Mouse (Mus musculus) thymus, adult 18-20 months (tissue): ENCODE data around the gene Mcat.

Experiments
- DNase-seq, 2 experiments: peaks; one replicate each; pipeline ENCODE4 v3.0.0; 2022; ENCODE audit warnings: mixed read lengths in 2 of 2

Mcat gene

GRCm38 (mm10) chr15:83563327-83563856 lies at the start of gene Mcat, which contains the start of gene Tspo:
Mcat (minus strand) TSS chr15:83563787.
Tspo (plus strand) TSS chr15:83563592.
- DNase-seq: peak; percentile 61 to 71

GRCm38 (mm10) chr15:83607115-83607802 lies 43.7 kb upstream of the Mcat start:
- DNase-seq: peak; percentile 51 to 60

GRCm38 (mm10) chr15:83606700-83607099 lies 43.1 kb upstream of the Mcat start:
- no peak for DNase-seq

GRCm38 (mm10) chr15:83606216-83606615 lies 42.6 kb upstream of the Mcat start:
- DNase-seq: no peak

GRCm38 (mm10) chr15:83603426-83603825 lies 39.8 kb upstream of the Mcat start:
- no peak for DNase-seq

GRCm38 (mm10) chr15:83603046-83603396 lies 39.4 kb upstream of the Mcat start:
- DNase-seq: no peak

- DNase-seq: peak; percentile 75 to 90
These were observed 38.9 kb upstream of the Mcat start for GRCm38 (mm10) chr15:83602372-83603045.

GRCm38 (mm10) chr15:83601185-83601584 lies 37.6 kb upstream of the Mcat start:
- DNase-seq: peak; percentile 36 to 61

GRCm38 (mm10) chr15:83596833-83597232 lies 33.2 kb upstream of the Mcat start:
- DNase-seq: no peak

GRCm38 (mm10) chr15:83595364-83595711 lies 31.8 kb upstream of the Mcat start:
- DNase-seq: no peak

GRCm38 (mm10) chr15:83594513-83595363 lies 31.2 kb upstream of the Mcat start, which contains the start of gene Ttll12:
Ttll12 (minus strand) TSS chr15:83595157.
- DNase-seq: peak; percentile 80 to 83

- DNase-seq: no peak
These were observed 30.3 kb upstream of the Mcat start for GRCm38 (mm10) chr15:83593702-83594512.

GRCm38 (mm10) chr15:83593189-83593585 lies 29.6 kb upstream of the Mcat start:
- DNase-seq: no peak

- DNase-seq: no peak
These were observed 28.9 kb upstream of the Mcat start for GRCm38 (mm10) chr15:83592260-83593188.

GRCm38 (mm10) chr15:83591758-83592157 lies 28.2 kb upstream of the Mcat start:
- no peak for DNase-seq

GRCm38 (mm10) chr15:83590841-83591240 lies 27.3 kb upstream of the Mcat start:
- DNase-seq: no peak

GRCm38 (mm10) chr15:83584741-83585220 lies 21.2 kb upstream of the Mcat start:
- no peak for DNase-seq

GRCm38 (mm10) chr15:83583419-83584156 lies 20.0 kb upstream of the Mcat start:
- DNase-seq: no peak

- DNase-seq: no peak
These were observed 19.3 kb upstream of the Mcat start for GRCm38 (mm10) chr15:83582931-83583330.

GRCm38 (mm10) chr15:83576651-83577050 lies 13.1 kb upstream of the Mcat start:
- no peak for DNase-seq
